Mouse (Mus musculus): ENCODE data around the gene Olfr1137. TPM values are rescaled to one million over a fixed set of nuclear protein-coding genes. Genes with fewer than 3 reads are reported as not detected.

The Olfr1137 gene
- not detected in 2 replicates for polyA plus RNA-seq (2014; fragmentation: Nextera tagmentation; extraction: Ambion mirVana)

DNA sequence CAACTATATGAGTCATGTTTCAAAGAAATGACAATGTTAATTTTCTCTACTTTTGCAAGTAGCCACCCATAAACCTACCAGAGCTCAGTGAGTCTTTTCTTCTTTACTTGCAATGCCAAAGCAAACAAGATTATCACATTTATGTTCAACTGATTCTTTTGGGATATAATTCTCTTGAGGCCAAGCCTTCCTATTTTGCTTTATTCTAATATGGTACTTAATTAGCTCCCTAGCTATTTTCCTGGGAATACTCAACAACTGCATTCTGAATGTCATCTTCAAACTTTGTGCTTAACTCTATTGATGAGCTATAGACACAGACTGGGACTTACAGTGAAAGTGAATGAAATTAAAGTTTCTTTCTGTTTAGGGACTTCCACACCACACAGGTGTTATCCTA is at the start of gene Olfr1137:
Gene Olfr1137 (minus strand): TSS at position 101 of the 400 bp plus-strand sequence.
- Histone ChIP-seq H3K9me3 (ENCODE audit: control insufficient read depth, low read length) (no peaks in the 10 kb centered on the region), H3K9ac (replicated peaks; ENCODE audit: low read depth, low read length) (no peak within 1 kb of the TSS), H3K4me3 (ENCODE audit: low read depth, low read length) (no peak within 1 kb of the TSS), H3K27me3 (ENCODE audit: control insufficient read depth, insufficient read depth, low read length) (no peaks in the 10 kb centered on the region), H3K4me2 (ENCODE audit: low read depth, low read length) (no peak within 1 kb of the TSS), H3K36me3 (ENCODE audit: control insufficient read depth, insufficient read depth, low read length) (no peaks in the 10 kb centered on the region), H3K27ac (ENCODE audit: low read depth, low read length) (no peak within 1 kb of the TSS), H3K4me1 (ENCODE audit: control insufficient read depth, insufficient read depth, low read length) (no peaks in the 10 kb centered on the region)
- ATAC-seq (ENCODE audit: low read depth): no peak

GRCm38 (mm10) chr2:87753891-87754290 is 40.9 kb upstream of the Olfr1137 start, which contains the start of gene Olfr1141:
Gene Olfr1141, minus strand, starts transcription at chr2:87753991.
- 93% methylated on average over 1 of the region's 1 CpGs for WGBS
- no peak within 1 kb of the TSS for H3K9ac ChIP-seq (replicated peaks; ENCODE audit: low read depth, low read length)
- no peak for ATAC-seq (ENCODE audit: low read depth)
- no peaks in the 10 kb centered on the region for H3K9me3 ChIP-seq (ENCODE audit: control insufficient read depth, low read length)
- H3K4me3 ChIP-seq (ENCODE audit: low read depth, low read length): no peak within 1 kb of the TSS
- no peaks in the 10 kb centered on the region for H3K36me3 ChIP-seq (ENCODE audit: control insufficient read depth, insufficient read depth, low read length)
- H3K27ac ChIP-seq (ENCODE audit: low read depth, low read length): no peak within 1 kb of the TSS
- no peak within 1 kb of the TSS for H3K4me2 ChIP-seq (ENCODE audit: low read depth, low read length)
- H3K4me1 ChIP-seq (ENCODE audit: control insufficient read depth, insufficient read depth, low read length): no peaks in the 10 kb centered on the region
- no peaks in the 10 kb centered on the region for H3K27me3 ChIP-seq (ENCODE audit: control insufficient read depth, insufficient read depth, low read length)

DNA sequence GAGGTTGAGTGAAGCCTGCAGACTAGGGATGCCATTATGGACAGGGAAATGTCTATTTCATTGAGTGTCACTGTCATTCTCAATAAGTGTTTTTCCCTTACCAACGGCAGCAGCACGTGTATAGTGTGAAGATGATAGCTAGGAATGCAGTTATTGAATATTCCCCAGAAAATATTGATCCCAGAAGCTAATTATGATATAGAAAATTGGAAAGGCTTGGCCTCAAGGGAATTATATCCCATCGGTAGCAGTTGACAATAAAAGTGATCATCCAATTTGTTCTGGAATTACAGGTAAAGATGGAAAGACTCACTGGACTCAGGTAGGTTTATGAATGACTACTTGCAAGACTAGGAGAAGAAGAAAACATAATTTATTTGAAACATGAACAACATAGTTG is 30.5 kb upstream of the Olfr1137 start, which contains the start of gene Olfr1140:
Gene Olfr1140 (plus strand): TSS at position 301 of the 400 bp plus-strand sequence.
- no peaks in the 10 kb centered on the region for H3K4me1 ChIP-seq (ENCODE audit: control insufficient read depth, insufficient read depth, low read length)
- H3K36me3 ChIP-seq (ENCODE audit: control insufficient read depth, insufficient read depth, low read length): no peaks in the 10 kb centered on the region
- no peak within 1 kb of the TSS for H3K27ac ChIP-seq (ENCODE audit: low read depth, low read length)
- no peak for ATAC-seq (ENCODE audit: low read depth)
- H3K4me2 ChIP-seq (ENCODE audit: low read depth, low read length): no peak within 1 kb of the TSS
- no peak within 1 kb of the TSS for H3K9ac ChIP-seq (replicated peaks; ENCODE audit: low read depth, low read length)
- WGBS: 76% methylated on average over 3 of the region's 3 CpGs
- H3K4me3 ChIP-seq (ENCODE audit: low read depth, low read length): no peak within 1 kb of the TSS
- H3K9me3 ChIP-seq (ENCODE audit: control insufficient read depth, low read length): no peaks in the 10 kb centered on the region
- no peaks in the 10 kb centered on the region for H3K27me3 ChIP-seq (ENCODE audit: control insufficient read depth, insufficient read depth, low read length)

GRCm38 (mm10) chr2:87739878-87740277 is 26.9 kb upstream of the Olfr1137 start, which contains the start of gene Olfr1138:
Gene Olfr1138, minus strand, starts transcription at chr2:87739978.
- ATAC-seq (ENCODE audit: low read depth): no peak
- H3K27me3 ChIP-seq (ENCODE audit: control insufficient read depth, insufficient read depth, low read length): no peaks in the 10 kb centered on the region
- no peaks in the 10 kb centered on the region for H3K9me3 ChIP-seq (ENCODE audit: control insufficient read depth, low read length)
- H3K4me2 ChIP-seq (ENCODE audit: low read depth, low read length): no peak within 1 kb of the TSS
- no peak within 1 kb of the TSS for H3K9ac ChIP-seq (replicated peaks; ENCODE audit: low read depth, low read length)
- WGBS: 88% methylated on average over 1 of the region's 1 CpGs
- H3K36me3 ChIP-seq (ENCODE audit: control insufficient read depth, insufficient read depth, low read length): no peaks in the 10 kb centered on the region
- H3K4me1 ChIP-seq (ENCODE audit: control insufficient read depth, insufficient read depth, low read length): no peaks in the 10 kb centered on the region
- no peak within 1 kb of the TSS for H3K27ac ChIP-seq (ENCODE audit: low read depth, low read length)
- no peak within 1 kb of the TSS for H3K4me3 ChIP-seq (ENCODE audit: low read depth, low read length)

GRCm38 (mm10) chr2:87693847-87694246 is 19.1 kb downstream of the Olfr1137 start, which contains the start of gene Olfr1136:
Gene Olfr1136, minus strand, starts transcription at chr2:87693947.
- no peaks in the 10 kb centered on the region for H3K4me1 ChIP-seq (ENCODE audit: control insufficient read depth, insufficient read depth, low read length)
- no peaks in the 10 kb centered on the region for H3K9me3 ChIP-seq (ENCODE audit: control insufficient read depth, low read length)
- no peak within 1 kb of the TSS for H3K4me2 ChIP-seq (ENCODE audit: low read depth, low read length)
- no peaks in the 10 kb centered on the region for H3K27me3 ChIP-seq (ENCODE audit: control insufficient read depth, insufficient read depth, low read length)
- H3K9ac ChIP-seq (replicated peaks; ENCODE audit: low read depth, low read length): no peak within 1 kb of the TSS
- ATAC-seq (ENCODE audit: low read depth): no peak
- no peaks in the 10 kb centered on the region for H3K36me3 ChIP-seq (ENCODE audit: control insufficient read depth, insufficient read depth, low read length)
- no peak within 1 kb of the TSS for H3K4me3 ChIP-seq (ENCODE audit: low read depth, low read length)
- H3K27ac ChIP-seq (ENCODE audit: low read depth, low read length): no peak within 1 kb of the TSS

DNA sequence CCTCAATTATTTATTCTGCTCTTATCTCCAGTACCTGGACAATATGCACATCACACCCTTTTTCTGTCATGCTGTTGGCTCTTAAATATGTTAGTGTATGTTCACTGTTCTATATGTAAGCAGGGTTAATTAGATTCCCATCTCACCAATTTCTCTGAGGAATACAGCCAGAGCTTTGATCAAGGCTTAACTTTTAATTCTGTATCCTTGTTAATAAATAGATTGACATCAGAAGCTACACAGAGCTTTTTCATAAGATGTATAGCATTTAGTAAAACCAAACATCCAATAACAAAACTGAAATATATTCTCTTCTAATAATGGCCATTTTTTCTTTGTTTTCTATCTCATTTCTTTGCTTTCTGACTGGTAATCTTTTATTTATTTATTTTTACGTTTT is 39.4 kb downstream of the Olfr1137 start, which contains the start of gene Olfr1135:
Gene Olfr1135 (minus strand): TSS at position 101 of the 400 bp plus-strand sequence.
- no peak for ATAC-seq (ENCODE audit: low read depth)
- WGBS: 23% methylated on average over 1 of the region's 1 CpGs
- Histone ChIP-seq H3K9me3 (ENCODE audit: control insufficient read depth, low read length) (no peaks in the 10 kb centered on the region), H3K27ac (ENCODE audit: low read depth, low read length) (no peak within 1 kb of the TSS), H3K27me3 (ENCODE audit: control insufficient read depth, insufficient read depth, low read length) (no peaks in the 10 kb centered on the region), H3K4me1 (ENCODE audit: control insufficient read depth, insufficient read depth, low read length) (no peaks in the 10 kb centered on the region), H3K36me3 (ENCODE audit: control insufficient read depth, insufficient read depth, low read length) (no peaks in the 10 kb centered on the region), H3K4me2 (ENCODE audit: low read depth, low read length) (no peak within 1 kb of the TSS), H3K9ac (replicated peaks; ENCODE audit: low read depth, low read length) (no peak within 1 kb of the TSS), H3K4me3 (ENCODE audit: low read depth, low read length) (no peak within 1 kb of the TSS)

Other genes with a start within 250 kb of the Olfr1137 start
- not detected in 2 replicates for gene Pramel7, start 216.1 kb downstream of the Olfr1137 start, polyA plus RNA-seq (2014; fragmentation: Nextera tagmentation; extraction: Ambion mirVana)
- not detected in 2 replicates for gene Pramel6, start 206.6 kb downstream of the Olfr1137 start, polyA plus RNA-seq (2014; fragmentation: Nextera tagmentation; extraction: Ambion mirVana)
- not detected in 2 replicates for gene Olfr153, start 181.4 kb downstream of the Olfr1137 start, polyA plus RNA-seq (2014; fragmentation: Nextera tagmentation; extraction: Ambion mirVana)
- gene Olfr1128, start 167.6 kb downstream of the Olfr1137 start, polyA plus RNA-seq (2014; fragmentation: Nextera tagmentation; extraction: Ambion mirVana): not detected in 2 replicates
- not detected in 2 replicates for gene Olfr1129, start 139.3 kb downstream of the Olfr1137 start, polyA plus RNA-seq (2014; fragmentation: Nextera tagmentation; extraction: Ambion mirVana)
- gene Olfr1130, start 107.0 kb downstream of the Olfr1137 start, polyA plus RNA-seq (2014; fragmentation: Nextera tagmentation; extraction: Ambion mirVana): not detected in 2 replicates
- not detected in 2 replicates for gene Olfr1131, start 86.1 kb downstream of the Olfr1137 start, polyA plus RNA-seq (2014; fragmentation: Nextera tagmentation; extraction: Ambion mirVana)
- gene Olfr1132, start 75.6 kb downstream of the Olfr1137 start, polyA plus RNA-seq (2014; fragmentation: Nextera tagmentation; extraction: Ambion mirVana): not detected in 2 replicates
- not detected in 2 replicates for gene Olfr1133, start 65.8 kb downstream of the Olfr1137 start, polyA plus RNA-seq (2014; fragmentation: Nextera tagmentation; extraction: Ambion mirVana)
- gene Olfr1134, start 54.7 kb downstream of the Olfr1137 start, polyA plus RNA-seq (2014; fragmentation: Nextera tagmentation; extraction: Ambion mirVana): not detected in 2 replicates
- gene Olfr1135, start 39.5 kb downstream of the Olfr1137 start, polyA plus RNA-seq (2014; fragmentation: Nextera tagmentation; extraction: Ambion mirVana): not detected in 2 replicates
- not detected in 2 replicates for gene Olfr1136, start 19.2 kb downstream of the Olfr1137 start, polyA plus RNA-seq (2014; fragmentation: Nextera tagmentation; extraction: Ambion mirVana)
- not detected in 2 replicates for gene Olfr1138, start 26.8 kb upstream of the Olfr1137 start, polyA plus RNA-seq (2014; fragmentation: Nextera tagmentation; extraction: Ambion mirVana)
- not detected in 2 replicates for gene Olfr1140, start 30.6 kb upstream of the Olfr1137 start, polyA plus RNA-seq (2014; fragmentation: Nextera tagmentation; extraction: Ambion mirVana)
- not detected in 2 replicates for gene Olfr1141, start 40.8 kb upstream of the Olfr1137 start, polyA plus RNA-seq (2014; fragmentation: Nextera tagmentation; extraction: Ambion mirVana)
- not detected in 2 replicates for gene Olfr152, start 66.3 kb upstream of the Olfr1137 start, polyA plus RNA-seq (2014; fragmentation: Nextera tagmentation; extraction: Ambion mirVana)
- not detected in 2 replicates for gene Olfr1143, start 87.4 kb upstream of the Olfr1137 start, polyA plus RNA-seq (2014; fragmentation: Nextera tagmentation; extraction: Ambion mirVana)
- not detected in 2 replicates for gene Olfr1145, start 96.6 kb upstream of the Olfr1137 start, polyA plus RNA-seq (2014; fragmentation: Nextera tagmentation; extraction: Ambion mirVana)
- gene Olfr1148, start 117.4 kb upstream of the Olfr1137 start, polyA plus RNA-seq (2014; fragmentation: Nextera tagmentation; extraction: Ambion mirVana): not detected in 2 replicates
- gene Olfr1150-ps1, start 130.8 kb upstream of the Olfr1137 start, polyA plus RNA-seq (2014; fragmentation: Nextera tagmentation; extraction: Ambion mirVana): not detected in 2 replicates
- not detected in 2 replicates for gene Olfr1151, start 142.7 kb upstream of the Olfr1137 start, polyA plus RNA-seq (2014; fragmentation: Nextera tagmentation; extraction: Ambion mirVana)
- gene Olfr1152, start 153.3 kb upstream of the Olfr1137 start, polyA plus RNA-seq (2014; fragmentation: Nextera tagmentation; extraction: Ambion mirVana): 0.04 TPM in 1 of 2 replicates, not detected in the other
- gene Olfr1153, start 181.8 kb upstream of the Olfr1137 start, polyA plus RNA-seq (2014; fragmentation: Nextera tagmentation; extraction: Ambion mirVana): not detected in 2 replicates
- gene Olfr1154, start 192.0 kb upstream of the Olfr1137 start, polyA plus RNA-seq (2014; fragmentation: Nextera tagmentation; extraction: Ambion mirVana): not detected in 2 replicates
- not detected in 2 replicates for gene Olfr1155, start 232.0 kb upstream of the Olfr1137 start, polyA plus RNA-seq (2014; fragmentation: Nextera tagmentation; extraction: Ambion mirVana)
- gene Olfr1156, start 239.9 kb upstream of the Olfr1137 start, polyA plus RNA-seq (2014; fragmentation: Nextera tagmentation; extraction: Ambion mirVana): not detected in 2 replicates